Mouse (Mus musculus): ENCODE data around the gene Gng4. TPM values are rescaled to one million over a fixed set of nuclear protein-coding genes. Genes with fewer than 3 reads are reported as not detected.

Gng4 gene
- polyA plus RNA-seq, 1 experiment, result 14.2 TPM

GRCm38 (mm10) chr13:13781026-13781425, 2.8 kb upstream of the Gng4 start:
- DNase-seq, result no peak
- Histone ChIP-seq H3K27ac (ENCODE audit: insufficient read depth, low read length) (no peak overlapping the region), H3K4me3 (replicated peaks; ENCODE audit: insufficient read depth, low read depth, low read length) (no peak overlapping the region), H3K4me1 (ENCODE audit: control insufficient read depth, insufficient read depth, low read length) (no peaks in the 10 kb centered on the region), H3K27me3 (ENCODE audit: control insufficient read depth, insufficient read depth, low read length) (no peaks in the 10 kb centered on the region)
- WGBS, result 70% methylated on average over 4 of the region's 4 CpGs
- TF ChIP-seq CTCF (IDR thresholded peaks at IDR 0.05; ENCODE audit: borderline replicate concordance, insufficient read depth, low read depth, low read length), result no peak
- no peak for TF ChIP-seq POLR2A (IDR thresholded peaks at IDR 0.05; ENCODE audit: borderline replicate concordance, insufficient read depth, low read length)

DNA sequence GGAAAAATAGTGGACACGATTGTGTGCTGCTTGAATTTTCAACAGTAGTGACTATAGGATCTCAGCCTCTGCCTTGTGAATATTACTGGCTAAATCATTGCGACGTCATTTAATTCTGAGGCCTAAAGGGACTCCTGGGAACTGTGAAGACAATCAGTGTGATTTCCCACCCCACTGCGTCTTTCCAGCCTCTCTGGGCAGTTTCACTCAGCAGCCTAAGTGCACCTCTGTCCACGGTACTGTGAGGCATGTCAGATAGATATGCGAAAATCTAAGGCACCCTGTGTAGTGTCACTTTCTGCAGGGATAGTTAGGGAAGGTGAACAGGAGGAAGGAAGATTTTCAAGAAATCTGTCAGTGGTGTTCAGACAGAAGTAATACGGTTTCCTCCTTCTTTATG, 563 bp upstream of the Gng4 start:
- DNase-seq, result no peak
- no peak overlapping the region for H3K4me3 ChIP-seq (replicated peaks; ENCODE audit: insufficient read depth, low read depth, low read length)
- H3K27me3 ChIP-seq (ENCODE audit: control insufficient read depth, insufficient read depth, low read length), result no peaks in the 10 kb centered on the region
- H3K27ac ChIP-seq (ENCODE audit: insufficient read depth, low read length), result no peak overlapping the region
- TF ChIP-seq CTCF (IDR thresholded peaks at IDR 0.05; ENCODE audit: borderline replicate concordance, insufficient read depth, low read depth, low read length), result no peak
- no peak for TF ChIP-seq POLR2A (IDR thresholded peaks at IDR 0.05; ENCODE audit: borderline replicate concordance, insufficient read depth, low read length)
- whole genome bisulfite sequencing, result 57% methylated on average over 7 of the region's 7 CpGs
- H3K4me1 ChIP-seq (ENCODE audit: control insufficient read depth, insufficient read depth, low read length), result no peaks in the 10 kb centered on the region

- H3K27me3 ChIP-seq (ENCODE audit: control insufficient read depth, insufficient read depth, low read length), result no peaks in the 10 kb centered on the region
- H3K4me1 ChIP-seq (ENCODE audit: control insufficient read depth, insufficient read depth, low read length), result no peaks in the 10 kb centered on the region
- H3K4me3 ChIP-seq (replicated peaks; ENCODE audit: insufficient read depth, low read depth, low read length), result peak overlapping the region; percentile 48
- H3K27ac ChIP-seq (ENCODE audit: insufficient read depth, low read length), result no peak overlapping the region
- WGBS, result under 1% methylated on average over 58 of the region's 59 CpGs
- TF ChIP-seq CTCF (IDR thresholded peaks at IDR 0.05; ENCODE audit: borderline replicate concordance, insufficient read depth, low read depth, low read length) (no peak), POLR2A (IDR thresholded peaks at IDR 0.05; ENCODE audit: borderline replicate concordance, insufficient read depth, low read length) (no peak)
- DNase-seq, result no peak
These were observed 619 bp downstream of the Gng4 start for GRCm38 (mm10) chr13:13784420-13784936.

- WGBS, result 3% methylated on average over 30 of the region's 30 CpGs
- peak in 1 of 2 experiments; percentile 20 for DNase-seq
- no peaks in the 10 kb centered on the region for H3K4me1 ChIP-seq (ENCODE audit: control insufficient read depth, insufficient read depth, low read length)
- TF ChIP-seq CTCF (IDR thresholded peaks at IDR 0.05; ENCODE audit: borderline replicate concordance, insufficient read depth, low read depth, low read length) (no peak), POLR2A (IDR thresholded peaks at IDR 0.05; ENCODE audit: borderline replicate concordance, insufficient read depth, low read length) (no peak)
- H3K4me3 ChIP-seq (replicated peaks; ENCODE audit: insufficient read depth, low read depth, low read length), result peak overlapping the region; percentile 37
- no peaks in the 10 kb centered on the region for H3K27me3 ChIP-seq (ENCODE audit: control insufficient read depth, insufficient read depth, low read length)
- H3K27ac ChIP-seq (ENCODE audit: insufficient read depth, low read length), result no peak overlapping the region
These were observed 1.3 kb downstream of the Gng4 start for GRCm38 (mm10) chr13:13784981-13785783.

- DNase-seq, result no peak
- no peaks in the 10 kb centered on the region for H3K4me1 ChIP-seq (ENCODE audit: control insufficient read depth, insufficient read depth, low read length)
- H3K27me3 ChIP-seq (ENCODE audit: control insufficient read depth, insufficient read depth, low read length), result no peaks in the 10 kb centered on the region
- no peak overlapping the region for H3K27ac ChIP-seq (ENCODE audit: insufficient read depth, low read length)
- whole genome bisulfite sequencing, result 87% methylated on average over 6 of the region's 6 CpGs
- TF ChIP-seq POLR2A (IDR thresholded peaks at IDR 0.05; ENCODE audit: borderline replicate concordance, insufficient read depth, low read length), result no peak
- TF ChIP-seq CTCF (IDR thresholded peaks at IDR 0.05; ENCODE audit: borderline replicate concordance, insufficient read depth, low read depth, low read length), result no peak
- H3K4me3 ChIP-seq (replicated peaks; ENCODE audit: insufficient read depth, low read depth, low read length), result no peak overlapping the region
These were observed 3.1 kb downstream of the Gng4 start for GRCm38 (mm10) chr13:13786971-13787370.

DNA sequence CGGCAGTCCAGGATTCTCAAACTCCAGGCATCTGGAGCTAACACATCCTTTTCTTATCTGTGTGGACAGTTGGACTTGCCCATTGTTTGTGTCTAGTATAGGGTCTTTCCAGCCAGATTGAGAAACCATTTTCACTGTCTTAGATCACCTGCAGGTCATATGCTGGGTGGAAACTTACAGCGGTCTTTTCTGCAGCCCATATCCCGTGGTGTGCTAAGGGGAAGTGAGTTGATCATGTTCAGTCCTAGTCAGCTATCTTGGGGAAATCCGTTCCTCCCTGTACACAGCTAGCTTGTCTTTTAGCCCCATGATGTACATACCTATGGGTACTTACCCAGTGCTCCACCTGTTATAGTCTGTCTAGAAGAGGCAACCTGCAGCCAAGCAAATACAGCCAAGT, 4.2 kb downstream of the Gng4 start:
- Histone ChIP-seq H3K4me1 (ENCODE audit: control insufficient read depth, insufficient read depth, low read length) (no peaks in the 10 kb centered on the region), H3K27ac (ENCODE audit: insufficient read depth, low read length) (no peak overlapping the region), H3K4me3 (replicated peaks; ENCODE audit: insufficient read depth, low read depth, low read length) (no peak overlapping the region), H3K27me3 (ENCODE audit: control insufficient read depth, insufficient read depth, low read length) (no peaks in the 10 kb centered on the region)
- TF ChIP-seq CTCF (IDR thresholded peaks at IDR 0.05; ENCODE audit: borderline replicate concordance, insufficient read depth, low read depth, low read length) (no peak), POLR2A (IDR thresholded peaks at IDR 0.05; ENCODE audit: borderline replicate concordance, insufficient read depth, low read length) (no peak)
- no peak for DNase-seq
- 90% methylated on average over 4 of the region's 4 CpGs for WGBS

- TF ChIP-seq POLR2A (IDR thresholded peaks at IDR 0.05; ENCODE audit: borderline replicate concordance, insufficient read depth, low read length) (no peak), CTCF (IDR thresholded peaks at IDR 0.05; ENCODE audit: borderline replicate concordance, insufficient read depth, low read depth, low read length) (no peak)
- WGBS, result 86% methylated on average over 3 of the region's 3 CpGs
- Histone ChIP-seq H3K27ac (ENCODE audit: insufficient read depth, low read length) (no peak overlapping the region), H3K4me3 (replicated peaks; ENCODE audit: insufficient read depth, low read depth, low read length) (no peak overlapping the region), H3K4me1 (ENCODE audit: control insufficient read depth, insufficient read depth, low read length) (no peaks in the 10 kb centered on the region), H3K27me3 (ENCODE audit: control insufficient read depth, insufficient read depth, low read length) (no peaks in the 10 kb centered on the region)
- DNase-seq, result no peak
These were observed 8.1 kb downstream of the Gng4 start for GRCm38 (mm10) chr13:13791981-13792380.

Data from cerebellum, adult 2 months (tissue).